Mouse (Mus musculus) brain, embryonic 18.5 days (tissue): ENCODE results near the gene Sox5.

ENCODE experiments used
- DNase-seq: peaks from one replicate; pipeline ENCODE4 v3.0.0-alpha.2; 2012; ENCODE audit warnings: low read depth, low spot score

Gene Sox5

GRCm38 (mm10) chr6:144048201-144048924 is 733.4 kb downstream of the Sox5 start:
- no peak for DNase-seq

- DNase-seq: peak; percentile 37
These were observed 736.3 kb downstream of the Sox5 start for GRCm38 (mm10) chr6:144045503-144045902.

- no peak for DNase-seq
These were observed 737.4 kb downstream of the Sox5 start for GRCm38 (mm10) chr6:144044381-144044780.

- DNase-seq: no peak
These were observed 738.8 kb downstream of the Sox5 start for GRCm38 (mm10) chr6:144042936-144043335.

- DNase-seq: no peak
These were observed 739.8 kb downstream of the Sox5 start for GRCm38 (mm10) chr6:144041941-144042340.

- DNase-seq: no peak
These were observed 740.6 kb downstream of the Sox5 start for GRCm38 (mm10) chr6:144041188-144041587.

- no peak for DNase-seq
These were observed 741.4 kb downstream of the Sox5 start for GRCm38 (mm10) chr6:144040349-144040748.

GRCm38 (mm10) chr6:144039221-144039620 is 742.6 kb downstream of the Sox5 start:
- no peak for DNase-seq

- no peak for DNase-seq
These were observed 748.6 kb downstream of the Sox5 start for GRCm38 (mm10) chr6:144033191-144033590.

- no peak for DNase-seq
These were observed 764.8 kb downstream of the Sox5 start for GRCm38 (mm10) chr6:144016929-144017328.

- DNase-seq: no peak
These were observed 769.8 kb downstream of the Sox5 start for GRCm38 (mm10) chr6:144011880-144012524.

GRCm38 (mm10) chr6:144010995-144011394 is 770.8 kb downstream of the Sox5 start:
- no peak for DNase-seq

- DNase-seq: no peak
These were observed 771.5 kb downstream of the Sox5 start for GRCm38 (mm10) chr6:144010285-144010684.

- no peak for DNase-seq
These were observed 776.6 kb downstream of the Sox5 start for GRCm38 (mm10) chr6:144005132-144005531.

- no peak for DNase-seq
These were observed 783.6 kb downstream of the Sox5 start for GRCm38 (mm10) chr6:143998201-143998600.

GRCm38 (mm10) chr6:143997616-143998015 is 784.2 kb downstream of the Sox5 start:
- DNase-seq: no peak

- peak; percentile 36 for DNase-seq
These were observed 786.7 kb downstream of the Sox5 start for GRCm38 (mm10) chr6:143995046-143995445.

GRCm38 (mm10) chr6:143987548-143987947 is 794.2 kb downstream of the Sox5 start:
- no peak for DNase-seq

- DNase-seq: peak; percentile 39
These were observed 801.6 kb downstream of the Sox5 start for GRCm38 (mm10) chr6:143980131-143980530.

- DNase-seq: no peak
These were observed 813.9 kb downstream of the Sox5 start for GRCm38 (mm10) chr6:143967724-143968400.

GRCm38 (mm10) chr6:143960487-143960886 is 821.3 kb downstream of the Sox5 start:
- DNase-seq: no peak

GRCm38 (mm10) chr6:143960081-143960480 is 821.7 kb downstream of the Sox5 start:
- DNase-seq: no peak

- no peak for DNase-seq
These were observed 823.4 kb downstream of the Sox5 start for GRCm38 (mm10) chr6:143958372-143958771.
